Mouse (Mus musculus): ENCODE measurements around the gene Slc26a3.
"Not testable (repeated sequence)": the region's sequence is repeated elsewhere in the genome, so short reads cannot be mapped to it uniquely, and the experiment has no call there.

Gene Slc26a3

DNA sequence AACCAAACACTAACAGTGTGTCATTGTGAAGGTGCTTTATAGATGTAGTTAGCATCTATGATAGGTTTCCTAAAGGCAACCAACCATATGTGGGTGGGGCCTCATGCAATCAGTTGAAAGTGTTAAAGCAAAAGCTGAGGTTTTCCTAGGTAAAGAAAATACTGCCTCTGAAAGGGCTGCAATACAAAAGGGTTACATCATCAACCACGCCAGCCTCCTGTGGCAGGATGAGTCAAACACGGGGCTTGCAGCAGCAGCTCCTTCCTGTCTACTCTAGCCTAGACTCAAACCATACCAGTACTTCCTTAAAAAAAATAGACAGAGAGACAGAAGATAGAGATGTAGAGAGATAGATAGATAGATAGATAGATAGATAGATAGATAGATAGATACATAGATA lies 25.3 kb downstream of the Slc26a3 start:
- in situ Hi-C loops (cut with MboI, MseI), result no loop called here

GRCm38 (mm10) chr12:31421901-31422574 lies 31.4 kb downstream of the Slc26a3 start:
- in situ Hi-C loops (cut with MboI, MseI), result no loop called here

- in situ Hi-C loops (cut with MboI, MseI), result loop anchor here (25.0 kb wide), 2 partner anchors 325 to 1650 kb away; no protein-coding TSS in a partner anchor
Measured at GRCm38 (mm10) chr12:31437791-31438190, 47.1 kb downstream of the Slc26a3 start.

DNA sequence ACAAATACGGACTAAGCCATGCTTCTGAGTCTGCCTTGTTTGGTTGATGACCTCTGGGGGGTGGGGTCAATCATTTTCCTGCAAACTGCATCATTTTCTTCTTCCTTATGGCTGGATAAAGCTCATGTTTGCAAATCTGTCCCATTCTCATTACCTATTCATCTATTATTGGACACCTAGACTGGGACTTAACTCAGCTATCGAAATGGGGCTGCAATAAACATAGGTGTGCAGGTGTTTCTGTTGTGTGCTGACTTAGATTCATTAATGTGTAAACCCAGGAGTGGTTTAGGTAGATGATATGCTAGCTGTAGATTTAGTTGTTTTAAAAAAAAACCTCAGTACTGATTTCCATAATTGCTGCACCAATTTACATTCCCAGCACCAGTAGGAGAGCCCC lies 48.9 kb downstream of the Slc26a3 start:
- in situ Hi-C loops (cut with MboI, MseI), result loop anchor here (25.0 kb wide), 2 partner anchors 327 to 1652 kb away; no protein-coding TSS in a partner anchor

- in situ Hi-C loops (cut with MboI, MseI), result loop anchor here (25.0 kb wide), 2 partner anchors 332 to 1657 kb away; no protein-coding TSS in a partner anchor
Measured at GRCm38 (mm10) chr12:31444131-31444546, 53.5 kb downstream of the Slc26a3 start.

GRCm38 (mm10) chr12:31444827-31445226 lies 54.2 kb downstream of the Slc26a3 start:
- in situ Hi-C loops (cut with MboI, MseI), result loop anchor here (25.0 kb wide), 2 partner anchors 333 to 1658 kb away; no protein-coding TSS in a partner anchor

DNA sequence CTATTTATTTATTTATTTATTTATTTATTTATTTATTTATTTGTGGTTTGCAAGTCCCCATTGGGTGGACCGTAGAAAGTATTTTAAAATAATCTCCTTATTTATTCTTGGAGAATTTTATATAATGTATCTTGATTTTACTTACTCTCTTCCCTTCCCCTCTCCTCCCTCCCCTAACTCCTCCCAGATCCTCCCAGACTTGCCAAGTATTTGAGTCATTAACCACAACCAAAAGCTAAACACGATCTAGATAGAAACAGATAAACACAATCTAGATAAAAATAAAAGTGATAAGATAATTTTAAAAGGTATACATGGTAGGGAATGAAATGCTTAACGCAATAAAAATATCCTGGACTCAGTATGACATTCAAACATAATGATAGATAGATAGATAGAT lies 58.7 kb downstream of the Slc26a3 start:
- in situ Hi-C loops (cut with MboI, MseI), result loop anchor here (25.0 kb wide), 2 partner anchors 337 to 1662 kb away; no protein-coding TSS in a partner anchor

- in situ Hi-C loops (cut with MboI, MseI), result no loop called here
Measured at GRCm38 (mm10) chr12:31456271-31456670, 65.6 kb downstream of the Slc26a3 start.

GRCm38 (mm10) chr12:31458474-31458873 lies 67.8 kb downstream of the Slc26a3 start:
- in situ Hi-C loops (cut with MboI, MseI), result no loop called here

DNA sequence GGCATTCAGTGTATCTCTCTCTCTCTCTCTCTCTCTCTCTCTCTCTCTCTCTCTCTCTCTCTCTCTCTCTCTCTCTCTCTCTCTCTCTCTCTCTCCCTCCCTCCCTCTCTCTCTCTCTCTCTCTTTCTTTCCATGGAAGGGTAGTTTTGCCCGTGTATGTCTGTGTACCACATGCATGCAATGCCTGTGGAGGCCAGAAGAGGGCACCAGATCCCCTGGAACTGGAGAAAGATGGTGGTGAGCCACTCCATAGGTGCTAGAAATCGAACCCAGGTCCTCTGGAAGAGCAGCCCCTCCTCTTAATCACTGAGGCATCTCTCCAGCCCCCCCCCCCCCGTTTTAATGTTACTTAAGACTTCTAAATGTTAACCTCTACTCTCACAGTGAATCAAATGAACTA lies 69.6 kb downstream of the Slc26a3 start:
- in situ Hi-C loops (cut with MboI, MseI), result not testable (repeated sequence)

DNA sequence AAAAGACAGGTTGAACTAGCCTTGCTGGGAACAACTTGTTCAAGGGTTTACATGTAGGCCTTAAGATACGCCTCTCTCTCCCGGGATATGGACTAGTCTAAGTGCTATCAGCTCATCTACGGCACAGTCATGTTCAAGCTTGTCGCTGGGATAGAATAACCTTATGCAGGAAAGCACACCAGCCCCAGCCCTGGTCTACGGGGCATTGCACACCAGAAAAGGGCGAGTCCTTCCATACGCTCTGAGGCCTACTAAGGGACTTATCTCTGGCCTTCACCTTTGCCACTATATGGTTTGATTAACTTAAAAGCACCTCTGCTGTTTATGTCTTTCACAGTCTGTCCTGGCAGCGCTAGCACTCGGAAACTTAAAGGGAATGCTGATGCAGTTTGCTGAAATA lies 70.7 kb downstream of the Slc26a3 start:
- in situ Hi-C loops (cut with MboI, MseI), result no loop called here

DNA sequence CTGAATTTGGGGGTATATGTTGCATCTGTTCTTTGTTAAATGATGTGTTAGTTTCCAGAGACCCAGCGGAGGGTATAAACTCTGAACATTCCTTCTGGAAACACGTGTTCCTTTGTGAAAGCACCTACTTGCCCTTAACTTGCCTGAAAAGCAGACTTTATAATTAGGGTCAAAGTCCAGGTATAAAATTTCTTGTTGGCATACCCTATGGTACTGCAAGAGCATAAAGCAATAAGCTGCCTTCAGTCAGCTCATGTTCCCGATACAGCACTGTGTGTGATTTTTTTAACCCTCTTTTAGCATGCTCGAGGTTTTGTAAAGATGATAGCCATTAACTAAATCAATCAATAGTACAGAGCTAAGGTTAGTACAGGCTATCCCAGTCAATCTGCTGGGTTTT lies 71.9 kb downstream of the Slc26a3 start:
- in situ Hi-C loops (cut with MboI, MseI), result no loop called here

DNA sequence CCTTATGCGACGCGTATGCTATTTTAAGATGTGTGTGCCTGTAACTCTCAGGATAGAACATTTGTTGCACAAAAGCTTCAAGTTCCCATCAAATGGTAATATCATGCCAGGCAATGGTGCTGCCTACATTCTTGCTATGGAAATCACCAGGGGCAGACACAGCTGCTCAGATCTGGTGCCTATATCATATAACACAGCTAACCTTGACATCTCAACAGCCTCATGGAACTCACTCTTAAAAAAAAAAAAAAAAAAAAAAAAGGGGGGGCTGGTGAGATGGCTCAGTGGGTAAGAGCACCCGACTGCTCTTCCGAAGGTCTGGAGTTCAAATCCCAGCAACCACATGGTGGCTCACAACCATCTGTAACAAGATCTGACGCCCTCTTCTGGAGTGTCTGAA lies 87.5 kb downstream of the Slc26a3 start:
- in situ Hi-C loops (cut with MboI, MseI), result not testable (repeated sequence)

- in situ Hi-C loops (cut with MboI, MseI), result no loop called here
Measured at GRCm38 (mm10) chr12:31486431-31486830, 95.8 kb downstream of the Slc26a3 start.

GRCm38 (mm10) chr12:31498936-31499313 lies 108.3 kb downstream of the Slc26a3 start:
- in situ Hi-C loops (cut with MboI, MseI), result loop anchor here (5.0 to 10.0 kb wide), 3 partner anchors 147 to 914 kb away; partner anchors contain the start of genes Acp1 (in 1 of the 2), Dld (in 1 of the 2), Sh3yl1 (in 1 of the 2) and Tmem18 (in 1 of the 2)

DNA sequence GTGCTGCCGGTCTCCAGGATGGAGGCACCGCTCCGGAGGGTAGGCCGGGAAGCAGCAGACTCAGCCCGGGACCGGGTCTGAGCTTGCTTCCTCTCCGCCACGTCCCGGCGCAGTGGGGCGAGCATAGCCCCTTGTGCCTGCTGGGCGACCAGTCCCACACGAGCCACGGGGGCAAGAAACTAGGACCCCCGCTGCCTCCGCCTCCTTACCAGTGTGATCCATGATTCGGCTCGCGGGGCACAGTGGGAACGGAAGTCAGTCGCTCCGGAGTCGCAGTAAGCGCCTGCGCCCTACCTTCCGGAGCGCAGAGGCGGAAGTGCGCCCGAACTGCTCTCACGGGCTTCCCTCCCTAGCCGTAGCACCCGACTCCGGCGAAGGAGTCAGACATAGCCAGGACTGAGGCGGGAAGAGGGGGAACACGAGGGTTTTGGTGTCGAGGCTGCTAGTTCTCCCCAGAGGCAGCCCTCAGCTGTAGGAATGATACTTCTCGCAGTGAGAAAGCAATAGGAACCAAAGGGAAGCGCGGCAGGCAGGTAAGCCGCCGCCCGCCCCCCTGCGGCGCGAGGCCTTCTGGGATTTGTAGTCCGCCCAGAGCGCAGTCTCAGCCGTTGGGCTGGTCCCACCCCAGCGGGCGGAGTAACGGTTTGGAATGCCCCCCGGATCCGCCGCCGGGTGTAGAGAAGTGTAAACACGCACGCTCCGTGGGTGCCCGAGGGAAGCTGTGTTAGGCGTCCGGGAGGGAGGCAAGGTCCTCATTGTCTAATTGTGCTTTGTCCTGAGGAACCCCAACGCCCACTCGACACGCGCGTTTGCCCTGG lies 108.9 kb downstream of the Slc26a3 start, which contains the start of gene Cbll1:
TSS of gene Cbll1 (minus strand) at position 303 of the 818 bp plus-strand sequence.
- in situ Hi-C loops (cut with MboI, MseI), result loop anchor here (5.0 to 10.0 kb wide), 4 partner anchors 147 to 915 kb away; partner anchors contain the start of genes Acp1 (in 1 of the 2), Dld (in 1 of the 2), Sh3yl1 (in 1 of the 2) and Tmem18 (in 1 of the 2)

GRCm38 (mm10) chr12:31500196-31500595 lies 109.5 kb downstream of the Slc26a3 start:
- in situ Hi-C loops (cut with MboI, MseI), result loop anchor here in 1 of 2 experiments (10.0 kb wide), 1 partner anchor 445 kb away; no protein-coding TSS in a partner anchor

GRCm38 (mm10) chr12:31501266-31501665 lies 110.6 kb downstream of the Slc26a3 start:
- in situ Hi-C loops (cut with MboI, MseI), result loop anchor here in 1 of 2 experiments (10.0 kb wide), 1 partner anchor 444 kb away; no protein-coding TSS in a partner anchor

GRCm38 (mm10) chr12:31503211-31503610 lies 112.5 kb downstream of the Slc26a3 start:
- in situ Hi-C loops (cut with MboI, MseI), result loop anchor here in 1 of 2 experiments (10.0 kb wide), 1 partner anchor 442 kb away; no protein-coding TSS in a partner anchor

DNA sequence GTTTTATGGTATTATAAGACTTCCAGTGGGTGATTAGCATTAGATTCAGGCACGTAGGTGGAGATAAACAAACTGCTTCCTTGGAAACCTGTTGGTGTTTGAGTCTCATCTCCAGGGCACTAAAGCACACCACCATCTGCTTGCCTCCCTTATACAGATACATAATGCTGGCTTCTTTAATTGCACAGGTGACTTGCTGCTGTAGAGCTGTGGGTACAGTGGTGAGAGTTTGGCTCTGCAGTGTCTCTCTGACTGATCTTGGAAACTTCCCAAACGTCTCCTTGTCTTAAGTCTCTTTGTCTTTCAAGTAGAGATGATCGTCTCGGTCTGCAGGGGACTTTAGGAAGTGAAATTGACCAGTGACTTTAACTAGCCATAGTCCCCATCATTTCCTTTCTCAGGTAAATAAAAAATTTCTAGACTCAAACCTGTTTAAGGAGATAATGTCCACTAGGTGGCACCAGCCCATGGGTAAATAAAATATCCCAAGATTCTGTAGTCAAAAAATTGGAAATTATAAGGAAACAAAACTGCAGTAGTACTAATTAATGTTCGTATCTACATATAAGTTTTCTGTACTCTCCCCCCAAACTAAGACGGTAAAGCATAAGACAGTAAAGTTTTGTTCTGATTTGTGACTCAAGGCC lies 117.2 kb downstream of the Slc26a3 start:
- in situ Hi-C loops (cut with MboI, MseI), result loop anchor here (5.0 to 10.0 kb wide), 3 partner anchors 126 to 437 kb away; no protein-coding TSS in a partner anchor

DNA sequence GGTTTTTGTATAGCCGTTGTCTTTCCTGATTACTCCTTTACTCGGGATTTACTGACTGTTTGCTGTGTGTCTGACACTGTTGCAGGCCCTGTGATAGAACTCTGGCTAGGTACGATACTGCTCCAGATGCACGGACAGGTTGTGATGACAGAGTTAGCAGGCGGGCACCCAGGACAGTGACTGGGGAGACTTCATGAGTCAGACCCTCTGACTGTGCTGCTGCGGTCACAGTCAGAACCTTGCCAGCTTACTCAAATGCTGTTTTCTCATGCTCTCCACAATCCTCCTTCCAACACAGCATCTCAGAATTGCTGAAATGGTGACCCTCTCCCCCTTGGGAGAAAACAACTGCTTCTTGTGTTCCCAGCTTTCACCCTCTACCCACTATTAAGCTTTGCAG lies 117.8 kb downstream of the Slc26a3 start:
- in situ Hi-C loops (cut with MboI, MseI), result loop anchor here (5.0 to 10.0 kb wide), 3 partner anchors 126 to 436 kb away; no protein-coding TSS in a partner anchor
